Mouse (Mus musculus): ENCODE results near the gene Slc47a2.

Gene Slc47a2

GRCm38 (mm10) chr11:61342505-61343420, at the start of gene Slc47a2:
Gene Slc47a2 (minus strand): TSS chr11:61342860.
- peak; percentile 24 for DNase-seq (ENCODE audit: low spot score)

DNA sequence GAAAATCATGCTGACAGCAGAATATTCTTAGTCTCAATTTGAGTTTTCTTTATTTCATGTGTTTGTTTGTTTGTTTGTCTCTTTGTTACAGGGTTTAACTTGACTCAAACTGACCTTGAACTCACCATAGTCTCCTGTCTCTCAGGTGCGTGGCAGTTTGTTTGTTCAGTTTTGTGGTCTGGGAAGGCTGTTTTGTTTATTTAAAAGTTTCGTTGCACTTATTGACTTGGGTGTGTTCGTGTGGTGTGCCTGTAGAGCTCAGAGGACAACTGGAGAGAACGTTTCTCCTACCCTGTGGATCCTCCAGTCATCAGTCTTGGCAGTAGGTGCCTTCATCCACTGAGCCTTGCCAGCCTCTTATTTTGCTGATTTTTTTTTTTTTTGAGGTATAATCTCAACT, 46.3 kb upstream of the Slc47a2 start:
- no peak for DNase-seq (ENCODE audit: low spot score)

DNA sequence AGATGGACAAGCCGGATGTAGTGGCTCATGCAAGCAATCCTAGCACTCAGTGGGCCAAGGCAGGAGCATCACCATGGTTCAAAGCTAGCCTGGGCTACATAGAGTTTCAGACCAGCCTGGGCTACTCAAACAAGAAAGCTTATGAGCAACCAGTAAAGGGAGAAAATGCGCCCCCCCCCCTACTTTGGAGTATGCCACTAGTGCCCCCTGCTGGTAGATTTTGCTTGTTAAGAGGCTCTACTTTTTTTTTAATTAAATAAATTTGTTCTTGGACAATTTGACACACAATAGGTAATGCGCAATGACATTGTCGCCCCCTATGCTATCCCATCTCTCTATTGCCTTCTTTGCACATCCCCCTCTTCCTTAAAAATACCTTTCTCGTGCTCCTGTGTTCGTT, 45.4 kb upstream of the Slc47a2 start:
- DNase-seq (ENCODE audit: low spot score) = peak; percentile 31

DNA sequence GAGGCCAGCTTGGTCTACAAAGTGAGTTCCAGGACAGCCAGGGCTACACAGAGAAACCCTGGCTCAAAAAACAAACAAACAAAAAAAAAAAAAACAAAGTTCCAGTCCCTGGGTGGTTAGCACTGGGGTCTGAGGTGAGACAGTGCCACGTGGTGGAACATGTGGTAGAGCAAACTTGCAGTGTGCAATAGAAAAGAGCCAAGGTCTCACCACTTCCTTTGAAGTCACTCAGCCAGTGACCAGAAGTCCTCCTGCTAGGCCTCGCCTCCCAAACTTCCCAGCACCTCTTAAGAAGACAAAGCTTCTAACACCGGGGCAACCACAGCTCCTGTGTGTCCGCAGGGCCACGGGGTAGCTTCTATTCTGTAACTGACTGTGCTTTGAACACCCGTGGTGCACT, 44.6 kb upstream of the Slc47a2 start:
- DNase-seq (ENCODE audit: low spot score) = no peak

DNA sequence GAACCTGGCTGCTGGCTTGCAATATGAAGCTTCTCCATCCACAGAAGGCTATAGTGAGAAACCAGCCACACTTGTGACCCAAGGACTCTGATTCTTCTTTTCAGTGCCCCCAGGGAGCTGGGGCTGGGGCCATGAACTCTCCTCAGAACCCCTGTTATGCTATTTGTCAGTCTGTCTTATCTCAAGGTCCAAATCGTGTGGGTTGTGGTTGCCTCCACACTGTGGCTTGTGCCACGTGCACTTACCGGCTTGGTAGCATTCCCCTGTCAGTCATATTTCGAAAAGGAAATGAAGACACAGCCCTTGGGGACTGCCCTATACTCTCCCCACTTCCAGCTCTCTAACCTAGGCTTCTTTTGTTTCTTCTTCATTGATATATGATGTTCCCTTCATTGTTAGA, 43.1 kb upstream of the Slc47a2 start:
- no peak for DNase-seq (ENCODE audit: low spot score)

- no peak for DNase-seq (ENCODE audit: low spot score)
Measured at GRCm38 (mm10) chr11:61381272-61381671, 38.6 kb upstream of the Slc47a2 start.

- DNase-seq (ENCODE audit: low spot score) = peak; percentile 74
Measured at GRCm38 (mm10) chr11:61378651-61379050, 36.0 kb upstream of the Slc47a2 start.

- peak; percentile 65 for DNase-seq (ENCODE audit: low spot score)
Measured at GRCm38 (mm10) chr11:61377881-61378613, 35.4 kb upstream of the Slc47a2 start, which contains the start of gene Slc47a1. Gene Slc47a1 (minus strand): TSS chr11:61378345.

GRCm38 (mm10) chr11:61368668-61369067, 26.0 kb upstream of the Slc47a2 start:
- DNase-seq (ENCODE audit: low spot score) = peak; percentile 33

DNA sequence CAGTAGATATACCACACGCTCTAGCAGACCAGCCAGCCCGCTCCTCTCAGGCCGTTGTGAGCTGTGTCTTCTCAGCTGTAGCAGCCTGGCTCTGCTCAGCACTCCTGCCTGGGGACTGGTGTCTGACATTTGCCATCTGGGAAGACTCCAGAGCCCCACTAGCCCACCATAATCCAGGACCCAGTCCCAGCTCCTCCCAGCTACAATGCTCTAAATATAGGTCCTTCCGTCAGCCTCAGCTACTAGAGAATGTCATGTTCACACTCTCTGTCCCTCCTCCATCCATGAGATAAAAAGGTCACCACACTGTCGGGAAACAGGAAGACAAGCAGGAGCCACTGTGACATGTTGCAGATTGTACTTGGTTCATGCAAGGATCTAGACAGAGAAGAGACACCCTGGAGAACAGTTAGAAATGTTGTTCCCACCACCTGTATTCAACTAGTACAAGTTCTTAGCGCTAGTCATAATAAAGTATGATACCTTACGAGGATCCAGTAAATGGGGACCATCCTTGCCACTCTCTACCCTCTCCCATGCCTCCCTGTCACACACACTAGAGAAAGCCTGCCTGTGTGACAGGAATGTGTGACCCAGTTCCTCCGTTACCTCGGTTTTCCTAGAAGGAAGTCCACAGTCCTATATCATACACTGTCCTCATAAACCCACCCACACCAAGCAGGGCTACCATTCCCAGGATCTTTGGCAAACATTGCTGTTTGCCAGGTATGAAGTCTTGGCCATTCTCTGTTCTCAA, 24.0 kb upstream of the Slc47a2 start:
- no peak for DNase-seq (ENCODE audit: low spot score)

- no peak for DNase-seq (ENCODE audit: low spot score)
Measured at GRCm38 (mm10) chr11:61365938-61366337, 23.3 kb upstream of the Slc47a2 start.

DNA sequence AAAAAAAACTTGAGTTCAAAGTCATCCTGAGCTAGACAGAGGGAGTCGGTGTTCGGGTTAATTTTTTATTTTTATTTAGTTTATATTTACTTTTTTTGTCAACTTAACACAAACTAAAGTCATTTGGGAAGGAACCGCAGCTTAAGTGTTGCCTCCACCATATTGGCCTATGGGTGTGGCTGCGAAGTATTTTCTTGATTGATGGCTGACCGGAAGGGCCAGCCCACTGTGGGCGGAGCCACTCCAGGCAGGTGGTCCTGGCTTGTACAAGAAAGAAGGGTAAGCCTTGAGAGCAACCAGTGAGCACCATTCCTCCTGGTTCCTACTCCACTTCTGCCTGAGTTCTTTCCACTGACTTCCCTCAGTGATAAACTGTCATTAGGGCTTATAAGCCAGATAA, 21.4 kb upstream of the Slc47a2 start:
- no peak for DNase-seq (ENCODE audit: low spot score)

- no peak for DNase-seq (ENCODE audit: low spot score)
Measured at GRCm38 (mm10) chr11:61361515-61362190, 19.0 kb upstream of the Slc47a2 start.

DNA sequence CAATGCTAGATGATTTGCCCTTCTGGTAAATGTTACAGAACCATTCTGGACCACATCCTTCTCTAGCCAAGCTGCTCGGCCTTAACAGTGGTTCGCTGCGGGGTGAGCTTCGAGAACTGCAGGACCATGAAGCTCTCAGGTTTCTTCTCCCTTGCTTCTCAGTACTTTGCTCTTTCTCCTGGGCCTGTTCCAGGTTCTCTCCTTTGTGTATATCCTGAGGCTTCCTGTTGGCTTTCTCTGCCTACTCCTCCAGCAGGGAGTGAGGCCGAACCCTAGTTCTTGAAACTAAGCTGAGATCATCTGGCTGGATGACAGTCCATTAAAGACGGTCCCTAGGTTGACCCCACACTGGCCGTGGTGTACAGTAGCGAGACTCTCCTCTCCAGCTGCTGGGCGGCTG, 13.9 kb upstream of the Slc47a2 start:
- no peak for DNase-seq (ENCODE audit: low spot score)

GRCm38 (mm10) chr11:61356111-61356510, 13.5 kb upstream of the Slc47a2 start:
- no peak for DNase-seq (ENCODE audit: low spot score)

DNA sequence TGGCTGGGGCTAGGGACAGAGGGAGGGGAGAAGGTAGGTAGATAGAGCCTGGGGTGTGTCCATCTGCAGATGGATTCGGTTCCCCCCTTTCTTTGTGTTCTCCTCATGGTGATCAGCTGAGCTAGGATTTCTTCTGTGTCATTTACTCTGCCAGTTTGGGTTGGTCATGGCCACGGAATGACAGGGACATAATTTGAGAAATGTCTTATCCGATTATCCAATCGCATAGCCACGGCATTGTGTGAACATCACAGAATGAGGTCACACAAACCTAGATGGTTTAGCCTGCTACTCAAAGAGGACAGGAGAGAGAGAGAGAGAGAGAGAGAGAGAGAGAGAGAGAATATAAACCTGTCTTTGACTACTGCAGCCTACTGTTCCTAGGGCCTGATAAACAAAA, 12.7 kb upstream of the Slc47a2 start:
- DNase-seq (ENCODE audit: low spot score) = no peak

DNA sequence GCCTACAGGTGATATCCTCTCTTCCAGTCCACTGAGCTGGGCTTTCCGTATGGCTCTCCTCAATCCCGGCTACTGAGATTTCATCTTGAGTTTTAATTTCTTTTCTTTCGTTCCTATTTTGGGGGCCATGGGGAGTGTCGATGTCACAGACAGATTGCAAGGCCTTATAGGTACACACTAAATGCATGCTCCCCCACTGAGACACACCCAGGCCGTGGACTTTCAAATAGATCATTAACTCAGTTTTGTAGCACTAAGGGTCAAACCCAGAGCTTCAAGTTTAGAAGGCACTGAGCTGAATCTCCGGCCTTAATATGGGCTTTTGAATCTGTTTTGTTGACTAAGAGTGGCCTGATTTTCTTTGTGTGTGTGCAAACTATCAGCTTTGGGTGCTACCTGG, 11.7 kb upstream of the Slc47a2 start:
- DNase-seq (ENCODE audit: low spot score) = peak; percentile 56

- DNase-seq (ENCODE audit: low spot score) = peak; percentile 26
Measured at GRCm38 (mm10) chr11:61353038-61353437, 10.4 kb upstream of the Slc47a2 start.

- DNase-seq (ENCODE audit: low spot score) = peak; percentile 17
Measured at GRCm38 (mm10) chr11:61352138-61352651, 9.5 kb upstream of the Slc47a2 start.

GRCm38 (mm10) chr11:61349337-61349736, 6.7 kb upstream of the Slc47a2 start:
- DNase-seq (ENCODE audit: low spot score) = peak; percentile 76

DNA sequence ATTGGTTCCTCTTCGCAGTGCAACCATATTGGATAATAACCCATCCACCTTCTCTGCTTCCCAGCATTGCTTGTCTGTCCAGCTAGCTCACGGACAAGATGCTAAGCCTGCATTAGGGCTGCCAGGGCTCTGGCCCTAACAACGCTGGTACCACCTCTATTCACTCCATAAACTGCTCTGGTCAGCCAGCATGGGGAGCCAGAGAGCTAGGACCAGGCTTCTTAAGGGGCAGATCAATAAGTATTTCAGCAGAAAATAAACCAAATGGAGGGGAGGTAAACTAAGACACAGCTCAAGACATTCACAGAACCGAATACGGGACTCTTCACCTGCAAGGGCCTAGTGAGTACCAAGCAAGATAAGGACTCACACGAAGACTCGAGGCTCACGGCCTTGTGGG, 3.5 kb upstream of the Slc47a2 start:
- DNase-seq (ENCODE audit: low spot score) = no peak

GRCm38 (mm10) chr11:61341971-61342370, 689 bp downstream of the Slc47a2 start:
- no peak for DNase-seq (ENCODE audit: low spot score)

All from yolk sac, embryonic 10.5 days (tissue).